Mouse (Mus musculus) hindbrain, embryonic 16.5 days (tissue): ENCODE data around the gene Ak8. TPM values are rescaled to one million over a fixed set of nuclear protein-coding genes. Genes with fewer than 3 reads are reported as not detected.

Experiments used
- ATAC-seq: fragments of 200-750 bp; cut with Nextera tagmentation; 2 replicates; pipeline ENCODE4 v1.8.0; 2017; ENCODE audit warnings: moderate TSS enrichment, moderate library complexity
- H3K27ac ChIP-seq: fragments of 300-500 bp; sonication (generic); 2 replicates; pipeline ENCODE4 v1.5.1; 2014; ENCODE audit warnings: low read depth, mild to moderate bottlenecking, control low read depth, low read length, moderate library complexity
- H3K27me3 ChIP-seq: fragments of 300-500 bp; sonication (generic); replicated peaks from 2 replicates; pipeline ENCODE4 v1.6.1; 2014; ENCODE audit warnings: low read length; ENCODE audit not compliant: control insufficient read depth, insufficient read depth
- H3K36me3 ChIP-seq: fragments of 300-500 bp; sonication (generic); 2 replicates; pipeline ENCODE4 v1.6.1; 2014; ENCODE audit warnings: mild to moderate bottlenecking, low read length, moderate library complexity, mixed read lengths; ENCODE audit not compliant: control insufficient read depth, insufficient read depth
- H3K4me1 ChIP-seq: fragments of 300-500 bp; sonication (generic); 2 replicates; pipeline ENCODE4 v1.6.1; 2014; ENCODE audit warnings: low read depth, low read length; ENCODE audit not compliant: control insufficient read depth, insufficient read depth
- H3K4me2 ChIP-seq: fragments of 300-500 bp; sonication (generic); 2 replicates; pipeline ENCODE4 v1.6.1; 2014; ENCODE audit warnings: mild to moderate bottlenecking, low read length, control low read depth, moderate library complexity
- H3K4me3 ChIP-seq: fragments of 300-500 bp; sonication (generic); 2 replicates; pipeline ENCODE4 v1.5.1; 2014; ENCODE audit warnings: mild to moderate bottlenecking, low read length, control low read depth, moderate library complexity
- H3K9ac ChIP-seq: fragments of 300-500 bp; sonication (generic); 2 replicates; pipeline ENCODE4 v1.6.1; 2014; ENCODE audit warnings: low read depth, mild to moderate bottlenecking, control low read depth, low read length, moderate library complexity
- H3K9me3 ChIP-seq: fragments of 300-500 bp; sonication (generic); 2 replicates; pipeline ENCODE4 v1.6.1; 2014; ENCODE audit warnings: mild to moderate bottlenecking, low read length, moderate library complexity; ENCODE audit not compliant: control insufficient read depth
- WGBS: fragments of 180-500 bp; shearing (Covaris S2); extraction: QIAGEN DNeasy Blood & Tissue Kit; methylation state at CpG from one replicate; pipeline ENCODE4 v1.1.7; 2014; 5-methylcytosine and 5-hydroxymethylcytosine counted together
- polyA plus RNA-seq: library from polyadenylated mRNA; unstranded; fragments of >200 nt; fragmentation: Nextera tagmentation; extraction: Ambion mirVana; gene quantifications from 2 replicates; pipeline ENCODE4 v1.2.1, GENCODE M21; 2015

The Ak8 gene
- polyA plus RNA-seq, 1 experiment from 2014 or later: 3.3 TPM

DNA sequence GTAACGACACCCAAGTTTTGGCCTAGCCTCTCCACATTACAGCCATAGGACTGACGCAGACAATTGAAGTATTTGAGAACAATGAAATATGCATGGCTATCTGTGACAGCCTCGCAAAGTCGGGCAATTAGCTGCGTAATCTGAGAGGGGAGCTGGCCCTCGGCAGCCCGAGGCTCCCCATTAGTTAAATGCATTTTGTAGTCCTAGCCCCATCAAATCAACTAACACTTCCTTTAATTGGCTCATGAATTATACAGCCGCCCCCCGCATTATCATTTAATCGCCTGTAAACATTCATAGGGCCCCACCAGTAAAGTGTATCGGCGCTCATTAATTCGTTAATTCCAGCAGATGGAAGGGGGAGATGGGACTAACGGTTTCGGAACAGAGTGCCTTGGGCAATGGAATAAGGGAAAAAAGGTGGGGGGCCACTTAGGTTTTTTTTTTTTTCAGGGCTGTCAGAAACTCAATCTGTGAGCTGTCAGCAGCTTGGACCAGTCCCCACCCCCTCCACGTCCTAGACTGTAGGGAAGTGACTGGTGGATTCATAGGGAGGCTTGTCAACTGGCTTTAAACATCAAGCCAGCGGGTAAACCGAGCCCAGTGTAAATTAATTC, 97.6 kb downstream of the Ak8 start:
- Histone ChIP-seq H3K4me3 (no peak overlapping the region), H3K4me2 (peak overlapping the region; percentile 22; the same call in 1 of the 2 replicates), H3K4me1 (peaks cover 10% of the 10 kb centered on the region), H3K9ac (no peak overlapping the region), H3K27me3 (no peaks in the 10 kb centered on the region), H3K27ac (no peak overlapping the region; the same call in 1 of the 2 replicates), H3K9me3 (no peaks in the 10 kb centered on the region), H3K36me3 (no peaks in the 10 kb centered on the region)
- 21% methylated on average over 18 of the region's 18 CpGs for WGBS
- peak; percentile 62; the same call in 1 of the 2 replicates for ATAC-seq

DNA sequence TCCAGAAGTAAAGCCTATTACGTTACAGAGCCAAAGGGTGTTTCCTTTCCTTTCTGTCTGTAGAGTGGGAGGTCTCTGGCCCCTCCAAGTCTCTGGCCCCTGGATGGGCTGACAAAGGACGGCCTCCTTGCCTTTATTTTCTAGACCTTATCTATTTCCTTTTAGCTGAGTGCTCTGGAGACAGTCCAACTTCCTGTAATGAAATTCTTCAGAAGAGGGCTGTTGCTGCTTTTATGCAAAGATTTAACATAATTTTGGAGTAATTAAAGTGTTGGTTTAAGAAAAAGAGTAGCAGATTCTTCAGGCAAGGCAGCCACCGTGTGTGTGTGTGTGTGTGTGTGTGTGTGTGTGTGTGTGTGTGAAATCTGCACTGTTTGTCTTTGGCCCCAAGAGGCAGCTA, 98.4 kb downstream of the Ak8 start:
- H3K4me3 ChIP-seq: no peak overlapping the region
- 24% methylated on average over 3 of the region's 3 CpGs for WGBS
- no peaks in the 10 kb centered on the region for H3K9me3 ChIP-seq
- no peaks in the 10 kb centered on the region for H3K36me3 ChIP-seq
- no peak for ATAC-seq
- H3K4me2 ChIP-seq: no peak overlapping the region
- no peak overlapping the region for H3K27ac ChIP-seq
- no peaks in the 10 kb centered on the region for H3K27me3 ChIP-seq
- H3K9ac ChIP-seq: no peak overlapping the region
- peaks cover 8% of the 10 kb centered on the region for H3K4me1 ChIP-seq

DNA sequence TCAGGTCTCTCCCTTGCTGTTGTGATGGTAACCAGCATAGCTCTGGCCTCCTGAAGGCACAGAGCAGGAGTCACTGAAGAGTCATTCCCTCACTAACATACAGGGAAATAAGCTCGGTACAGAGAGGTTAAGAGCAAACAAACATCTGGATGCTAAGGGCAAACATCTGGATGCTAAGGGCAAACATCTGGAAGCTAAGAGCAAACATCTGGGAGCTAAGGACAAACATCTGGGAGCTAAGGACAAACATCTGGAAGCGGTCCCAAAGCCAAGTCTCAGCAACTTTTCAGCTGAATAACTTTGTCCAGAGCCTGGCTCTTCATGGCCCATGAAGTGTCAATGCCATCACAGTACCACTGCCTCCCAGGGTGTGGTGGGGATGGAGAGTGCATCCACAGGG, 99.6 kb downstream of the Ak8 start:
- Histone ChIP-seq H3K27me3 (no peaks in the 10 kb centered on the region), H3K4me1 (peaks cover 8% of the 10 kb centered on the region), H3K4me2 (no peak overlapping the region), H3K9ac (no peak overlapping the region), H3K9me3 (no peaks in the 10 kb centered on the region), H3K36me3 (no peaks in the 10 kb centered on the region), H3K27ac (no peak overlapping the region), H3K4me3 (no peak overlapping the region)
- 78% methylated on average over 2 of the region's 2 CpGs for WGBS
- ATAC-seq: no peak

DNA sequence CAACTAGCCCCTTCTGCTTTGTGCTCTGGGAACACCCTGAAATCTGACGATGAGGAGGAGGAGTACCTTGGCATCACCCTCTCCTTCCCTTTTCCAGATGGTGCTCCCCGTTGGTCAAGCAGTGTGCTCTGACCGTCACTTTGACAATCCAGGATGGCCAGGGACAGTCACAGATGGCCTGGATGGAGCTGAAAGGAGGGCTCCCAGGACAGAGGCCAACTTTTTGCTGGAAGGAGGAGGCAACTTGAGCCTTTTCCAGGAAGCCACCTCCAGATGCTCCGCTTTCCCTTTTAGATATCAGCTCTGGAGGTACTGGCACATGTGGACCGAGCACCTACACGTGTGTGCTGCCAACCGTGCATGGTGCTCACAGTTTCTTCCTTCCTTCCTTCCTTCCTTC, 103.4 kb downstream of the Ak8 start:
- Histone ChIP-seq H3K4me1 (no peaks in the 10 kb centered on the region), H3K4me2 (no peak overlapping the region), H3K9me3 (no peaks in the 10 kb centered on the region), H3K4me3 (no peak overlapping the region), H3K36me3 (no peaks in the 10 kb centered on the region), H3K9ac (no peak overlapping the region), H3K27ac (no peak overlapping the region), H3K27me3 (no peaks in the 10 kb centered on the region)
- WGBS: 73% methylated on average over 7 of the region's 7 CpGs
- no peak for ATAC-seq

DNA sequence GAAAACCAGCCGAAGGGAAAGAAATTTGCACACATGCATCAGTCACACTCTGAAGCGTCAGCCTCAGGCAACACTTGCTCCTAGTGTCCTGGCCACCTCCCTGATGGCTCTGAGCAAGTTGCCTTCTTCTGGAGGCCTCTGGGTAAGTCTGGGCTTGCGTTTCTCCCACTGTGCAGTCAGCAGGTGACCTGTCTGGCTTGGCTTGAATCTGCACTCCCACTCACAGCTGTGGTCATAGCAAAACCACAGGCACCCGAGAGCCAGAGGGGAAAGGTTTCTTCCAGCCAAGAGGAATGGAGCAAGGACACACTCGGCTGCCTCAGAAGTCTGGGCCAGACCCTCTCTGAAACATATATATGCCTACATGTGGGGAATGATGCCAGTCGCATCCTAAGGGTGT, 108.9 kb downstream of the Ak8 start:
- Histone ChIP-seq H3K27me3 (no peaks in the 10 kb centered on the region), H3K27ac (no peak overlapping the region), H3K36me3 (no peaks in the 10 kb centered on the region), H3K4me2 (no peak overlapping the region), H3K9ac (no peak overlapping the region), H3K4me3 (no peak overlapping the region), H3K9me3 (no peaks in the 10 kb centered on the region), H3K4me1 (no peaks in the 10 kb centered on the region)
- WGBS: 83% methylated on average over 6 of the region's 6 CpGs
- ATAC-seq: no peak

DNA sequence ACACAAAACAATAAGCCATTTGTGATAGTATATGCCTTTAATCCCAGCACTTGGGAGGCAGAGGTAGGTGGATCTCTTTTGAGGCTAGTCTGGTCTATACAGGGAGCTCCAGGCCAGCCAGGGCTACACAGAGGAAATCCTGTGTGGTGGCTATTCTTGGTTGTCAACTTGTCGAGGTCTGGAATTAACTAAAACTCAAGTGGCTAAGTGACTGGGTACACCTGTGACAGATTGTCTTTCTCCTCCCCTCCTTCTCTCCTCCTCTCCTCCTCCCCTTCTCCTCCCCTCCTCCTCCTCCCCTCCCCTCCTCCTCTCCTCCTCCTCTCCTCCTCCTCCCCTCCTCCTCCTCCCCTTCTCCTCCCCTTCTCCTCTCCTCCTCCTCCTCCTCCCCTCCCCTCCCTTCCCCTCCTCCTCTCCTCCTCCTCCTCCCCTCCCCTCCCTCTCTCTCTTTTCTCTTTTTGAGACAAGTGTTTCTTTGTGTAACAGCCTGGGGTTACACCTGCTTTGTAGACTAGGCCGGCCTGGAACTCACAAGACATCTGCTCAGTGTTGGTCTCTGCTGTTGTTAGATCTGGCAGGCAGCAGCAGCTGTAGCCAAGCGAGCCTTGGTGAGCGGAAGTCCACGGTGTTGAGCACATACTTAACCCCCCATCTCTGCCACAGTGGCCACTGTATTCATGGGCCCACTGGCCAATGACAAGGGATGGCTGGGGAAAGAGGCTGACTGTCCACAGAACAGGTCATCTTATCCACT, 110.5 kb downstream of the Ak8 start:
- H3K27me3 ChIP-seq: no peaks in the 10 kb centered on the region
- H3K27ac ChIP-seq: no peak overlapping the region
- no peak overlapping the region for H3K4me3 ChIP-seq
- no peak overlapping the region for H3K9ac ChIP-seq
- no peak for ATAC-seq
- H3K36me3 ChIP-seq: no peaks in the 10 kb centered on the region
- no peaks in the 10 kb centered on the region for H3K9me3 ChIP-seq
- no peaks in the 10 kb centered on the region for H3K4me1 ChIP-seq
- 45% methylated on average over 5 of the region's 5 CpGs for WGBS
- no peak overlapping the region for H3K4me2 ChIP-seq

DNA sequence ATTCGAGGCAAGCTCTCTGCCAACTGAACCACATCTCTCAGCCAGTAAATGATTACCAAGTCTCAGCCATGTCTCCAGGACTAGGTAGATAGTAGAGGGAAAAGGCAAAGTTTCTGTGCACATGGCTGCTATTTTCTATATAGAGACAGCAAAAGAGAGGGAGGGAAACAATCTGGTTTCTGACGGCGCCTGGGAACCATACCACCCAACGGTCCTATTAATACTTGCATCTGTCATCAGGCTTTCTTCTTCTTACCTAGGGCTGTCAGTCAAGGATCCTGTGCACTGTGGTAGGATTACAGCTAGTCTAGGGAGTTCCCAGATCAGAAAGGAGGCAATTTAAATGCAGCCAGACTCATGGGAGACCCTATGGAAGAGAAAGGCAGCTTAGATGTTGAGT, 118.9 kb downstream of the Ak8 start:
- H3K36me3 ChIP-seq: no peaks in the 10 kb centered on the region
- H3K9ac ChIP-seq: no peak overlapping the region
- 77% methylated on average over 4 of the region's 4 CpGs for WGBS
- H3K9me3 ChIP-seq: no peaks in the 10 kb centered on the region
- no peak overlapping the region for H3K4me2 ChIP-seq
- H3K27me3 ChIP-seq: no peaks in the 10 kb centered on the region
- H3K4me3 ChIP-seq: no peak overlapping the region
- no peaks in the 10 kb centered on the region for H3K4me1 ChIP-seq
- no peak overlapping the region for H3K27ac ChIP-seq
- ATAC-seq: no peak

DNA sequence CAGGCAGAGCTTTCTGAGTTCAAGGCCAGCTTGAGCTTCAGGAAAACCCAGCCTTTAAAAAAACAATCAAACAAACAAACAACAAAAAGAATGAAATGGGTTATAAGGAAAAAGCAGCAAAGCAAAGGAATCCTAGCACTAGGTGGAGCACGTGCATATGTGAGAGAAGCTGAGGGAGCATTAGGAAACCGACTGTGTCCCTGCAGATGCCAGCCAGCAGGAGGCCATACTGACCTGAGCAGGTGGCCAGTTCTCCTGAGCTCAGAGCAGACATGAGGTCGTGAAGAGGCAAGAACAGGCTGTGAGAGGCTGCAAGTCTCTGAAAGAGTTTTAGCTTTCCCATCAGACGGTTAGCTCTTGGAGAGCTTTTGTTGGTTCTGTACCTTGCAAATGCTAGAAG, 129.3 kb downstream of the Ak8 start:
- WGBS: 50% methylated on average over 4 of the region's 4 CpGs
- no peak overlapping the region for H3K4me2 ChIP-seq
- no peaks in the 10 kb centered on the region for H3K4me1 ChIP-seq
- H3K9ac ChIP-seq: no peak overlapping the region
- no peak for ATAC-seq
- H3K36me3 ChIP-seq: peaks cover 39% of the 10 kb centered on the region
- H3K27me3 ChIP-seq: no peaks in the 10 kb centered on the region
- H3K27ac ChIP-seq: no peak overlapping the region
- no peaks in the 10 kb centered on the region for H3K9me3 ChIP-seq
- no peak overlapping the region for H3K4me3 ChIP-seq

DNA sequence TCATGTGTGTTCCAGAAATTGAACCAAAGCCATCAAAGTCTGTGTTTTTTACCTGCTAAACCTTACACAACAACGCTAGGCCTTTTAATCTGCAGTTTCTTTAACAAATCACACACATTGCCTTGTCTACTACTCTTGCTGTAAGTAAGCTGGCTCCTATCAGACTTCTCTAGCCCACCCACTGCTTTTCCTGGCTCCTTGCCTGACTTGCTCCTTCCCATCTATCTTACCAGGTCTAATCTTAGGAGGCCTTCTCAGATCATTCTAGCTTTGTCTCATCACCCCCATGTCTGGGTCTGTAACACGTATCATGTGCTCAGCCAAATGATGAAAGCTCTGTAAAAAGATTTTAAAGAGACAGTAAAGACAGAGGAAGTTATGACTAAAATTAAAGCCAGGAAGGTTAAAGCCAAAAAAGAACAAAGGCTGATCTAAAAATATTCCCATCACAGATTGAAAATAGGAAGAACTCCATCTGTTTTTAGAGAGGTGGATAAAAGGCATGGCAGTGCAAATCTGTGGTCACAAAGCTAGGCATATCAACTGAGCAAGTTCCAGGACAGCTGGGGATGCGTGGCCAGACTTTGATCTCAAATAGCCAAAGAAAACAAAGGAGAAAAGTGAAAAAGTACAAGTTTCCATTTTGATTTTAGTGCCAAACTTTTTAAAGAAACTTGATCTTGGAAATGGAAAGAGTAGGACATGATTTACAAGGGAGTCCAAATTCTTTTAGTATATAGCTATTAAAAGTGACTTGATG, 136.4 kb downstream of the Ak8 start:
- H3K9ac ChIP-seq: no peak overlapping the region
- peaks cover 29% of the 10 kb centered on the region for H3K4me1 ChIP-seq
- H3K4me2 ChIP-seq: no peak overlapping the region
- H3K4me3 ChIP-seq: no peak overlapping the region
- no peak for ATAC-seq
- H3K27me3 ChIP-seq: no peaks in the 10 kb centered on the region
- peaks cover 23% of the 10 kb centered on the region for H3K36me3 ChIP-seq
- no peaks in the 10 kb centered on the region for H3K9me3 ChIP-seq
- H3K27ac ChIP-seq: no peak overlapping the region
- WGBS: 83% methylated on average over 3 of the region's 3 CpGs
